Mouse (Mus musculus) stomach, embryonic 14.5 days (tissue): ENCODE results near the gene Cemip2. TPM values are rescaled to one million over a fixed set of nuclear protein-coding genes. Genes with fewer than 3 reads are reported as not detected.
A peak's percentile ranks its signal among the peaks of the same experiment; 100 is the strongest.

Source experiments
- ATAC-seq: fragments of 200-750 bp; cut with Nextera tagmentation; 2 replicates; pipeline ENCODE4 v1.8.0; 2017; ENCODE audit warnings: low read depth, moderate TSS enrichment; ENCODE audit not compliant: insufficient number of reproducible peaks, insufficient read depth, low FRiP score
- H3K27ac ChIP-seq: fragments of 300-500 bp; sonication (generic); 2 replicates; pipeline ENCODE4 v1.5.1; 2014; ENCODE audit warnings: mild to moderate bottlenecking, low read length, moderate library complexity, mixed read lengths
- H3K27me3 ChIP-seq: fragments of 300-500 bp; sonication (generic); 2 replicates; pipeline ENCODE4 v1.6.1; 2014; ENCODE audit warnings: low read length, control low read depth, mixed read lengths; ENCODE audit not compliant: control insufficient read depth, insufficient read depth
- H3K36me3 ChIP-seq: fragments of 300-500 bp; sonication (generic); 2 replicates; pipeline ENCODE4 v1.6.1; 2014; ENCODE audit warnings: mild to moderate bottlenecking, control low read depth, low read length, moderate library complexity, mixed read lengths; ENCODE audit not compliant: control insufficient read depth, insufficient read depth
- H3K4me1 ChIP-seq: fragments of 300-500 bp; sonication (generic); 2 replicates; pipeline ENCODE4 v1.6.1; 2014; ENCODE audit warnings: low read length, control low read depth, mixed read lengths; ENCODE audit not compliant: control insufficient read depth, insufficient read depth
- H3K4me2 ChIP-seq: fragments of 300-500 bp; sonication (generic); replicated peaks from 2 replicates; pipeline ENCODE4 v1.6.1; 2014; ENCODE audit warnings: low read depth, low read length, control low read depth
- H3K4me3 ChIP-seq: fragments of 300-500 bp; sonication (generic); 2 replicates; pipeline ENCODE4 v1.5.1; 2014; ENCODE audit warnings: low read depth, low read length, control low read depth
- H3K9ac ChIP-seq: fragments of 300-500 bp; sonication (generic); replicated peaks from 2 replicates; pipeline ENCODE4 v1.6.1; 2014; ENCODE audit warnings: low read depth, mild to moderate bottlenecking, control low read depth, low read length, moderate library complexity, mixed read lengths
- H3K9me3 ChIP-seq: fragments of 300-500 bp; sonication (generic); 2 replicates; pipeline ENCODE4 v1.6.1; 2016; ENCODE audit warnings: low read depth, low read length, control low read depth; ENCODE audit not compliant: control insufficient read depth
- WGBS: fragments of 180-500 bp; shearing (Covaris S2); extraction: QIAGEN DNeasy Blood & Tissue Kit; methylation state at CpG from one replicate; pipeline ENCODE4 v1.1.7; 2014; 5-methylcytosine and 5-hydroxymethylcytosine counted together
- polyA plus RNA-seq: library from polyadenylated mRNA; unstranded; fragments of >200 nt; fragmentation: Nextera tagmentation; extraction: Ambion mirVana; gene quantifications from 2 replicates; pipeline ENCODE4 v1.2.1, GENCODE M21; 2014

Gene Cemip2
- polyA plus RNA-seq, 1 experiment from 2014 or later: 18.0 TPM

- peaks cover 22% of the 10 kb centered on the region for H3K4me1 ChIP-seq
- H3K27ac ChIP-seq: no peak overlapping the region
- H3K4me2 ChIP-seq: no peak overlapping the region
- 60% methylated on average over 12 of the region's 12 CpGs for WGBS
- H3K27me3 ChIP-seq: no peaks in the 10 kb centered on the region
- no peaks in the 10 kb centered on the region for H3K9me3 ChIP-seq
- H3K36me3 ChIP-seq: no peaks in the 10 kb centered on the region
- H3K4me3 ChIP-seq: no peak overlapping the region
- no peak for ATAC-seq
- H3K9ac ChIP-seq: no peak overlapping the region
Observed at GRCm38 (mm10) chr19:21781787-21782432, 3.8 kb downstream of the Cemip2 start.

- Histone ChIP-seq H3K9me3 (no peaks in the 10 kb centered on the region), H3K4me1 (peaks cover 20% of the 10 kb centered on the region), H3K27me3 (no peaks in the 10 kb centered on the region), H3K4me2 (no peak overlapping the region), H3K27ac (no peak overlapping the region), H3K36me3 (no peaks in the 10 kb centered on the region), H3K4me3 (no peak overlapping the region), H3K9ac (no peak overlapping the region)
- ATAC-seq: no peak
- WGBS: 60% methylated on average over 3 of the region's 3 CpGs
Observed at GRCm38 (mm10) chr19:21783717-21784116, 5.6 kb downstream of the Cemip2 start.

- H3K4me1 ChIP-seq: peaks cover 17% of the 10 kb centered on the region
- H3K36me3 ChIP-seq: no peaks in the 10 kb centered on the region
- 38% methylated on average over 8 of the region's 8 CpGs for WGBS
- H3K27ac ChIP-seq: peak overlapping the region; percentile 49
- no peak overlapping the region for H3K4me2 ChIP-seq
- no peaks in the 10 kb centered on the region for H3K27me3 ChIP-seq
- peak; percentile 63 for ATAC-seq
- no peak overlapping the region for H3K4me3 ChIP-seq
- H3K9ac ChIP-seq: no peak overlapping the region
- H3K9me3 ChIP-seq: no peaks in the 10 kb centered on the region
Observed at GRCm38 (mm10) chr19:21784331-21785131, 6.4 kb downstream of the Cemip2 start.

GRCm38 (mm10) chr19:21785132-21785528, 7.0 kb downstream of the Cemip2 start:
- peak overlapping the region; percentile 49; the same call in 1 of the 2 replicates for H3K27ac ChIP-seq
- no peaks in the 10 kb centered on the region for H3K27me3 ChIP-seq
- no peak overlapping the region for H3K4me2 ChIP-seq
- ATAC-seq: no peak
- WGBS: 28% methylated on average over 3 of the region's 3 CpGs
- H3K36me3 ChIP-seq: no peaks in the 10 kb centered on the region
- H3K4me1 ChIP-seq: peaks cover 16% of the 10 kb centered on the region
- H3K9me3 ChIP-seq: no peaks in the 10 kb centered on the region
- no peak overlapping the region for H3K9ac ChIP-seq
- no peak overlapping the region for H3K4me3 ChIP-seq

- H3K27me3 ChIP-seq: no peaks in the 10 kb centered on the region
- H3K27ac ChIP-seq: no peak overlapping the region
- no peak overlapping the region for H3K4me2 ChIP-seq
- no peak for ATAC-seq
- no peaks in the 10 kb centered on the region for H3K36me3 ChIP-seq
- H3K4me3 ChIP-seq: no peak overlapping the region
- H3K9ac ChIP-seq: no peak overlapping the region
- 68% methylated on average over 6 of the region's 6 CpGs for WGBS
- peaks cover 6% of the 10 kb centered on the region; the same call in 1 of the 2 replicates for H3K4me1 ChIP-seq
- no peaks in the 10 kb centered on the region for H3K9me3 ChIP-seq
Observed at GRCm38 (mm10) chr19:21787004-21787480, 8.9 kb downstream of the Cemip2 start.

GRCm38 (mm10) chr19:21788999-21789398, 10.9 kb downstream of the Cemip2 start:
- H3K27me3 ChIP-seq: no peaks in the 10 kb centered on the region
- H3K4me1 ChIP-seq: peaks cover 6% of the 10 kb centered on the region; the same call in 1 of the 2 replicates
- ATAC-seq: no peak
- WGBS: 44% methylated on average over 8 of the region's 8 CpGs
- no peak overlapping the region for H3K4me2 ChIP-seq
- H3K4me3 ChIP-seq: no peak overlapping the region
- no peak overlapping the region for H3K27ac ChIP-seq
- H3K36me3 ChIP-seq: no peaks in the 10 kb centered on the region
- no peak overlapping the region for H3K9ac ChIP-seq
- H3K9me3 ChIP-seq: no peaks in the 10 kb centered on the region

- Histone ChIP-seq H3K9ac (no peak overlapping the region), H3K27ac (no peak overlapping the region), H3K9me3 (no peaks in the 10 kb centered on the region), H3K4me3 (no peak overlapping the region), H3K36me3 (no peaks in the 10 kb centered on the region), H3K4me1 (no peaks in the 10 kb centered on the region), H3K27me3 (no peaks in the 10 kb centered on the region), H3K4me2 (no peak overlapping the region)
- 64% methylated on average over 6 of the region's 6 CpGs for WGBS
- ATAC-seq: no peak
Observed at GRCm38 (mm10) chr19:21789676-21790075, 11.5 kb downstream of the Cemip2 start.

- H3K9me3 ChIP-seq: no peaks in the 10 kb centered on the region
- H3K36me3 ChIP-seq: no peaks in the 10 kb centered on the region
- no peak overlapping the region for H3K9ac ChIP-seq
- H3K4me3 ChIP-seq: no peak overlapping the region
- 92% methylated on average over 3 of the region's 3 CpGs for WGBS
- no peaks in the 10 kb centered on the region for H3K27me3 ChIP-seq
- no peak overlapping the region for H3K27ac ChIP-seq
- ATAC-seq: no peak
- H3K4me1 ChIP-seq: no peaks in the 10 kb centered on the region
- no peak overlapping the region for H3K4me2 ChIP-seq
Observed at GRCm38 (mm10) chr19:21791386-21791785, 13.2 kb downstream of the Cemip2 start.
